Mouse (Mus musculus) embryonic facial prominence, embryonic 14.5 days (tissue): ENCODE measurements around the gene Dyrk1a. TPM values are rescaled to one million over a fixed set of nuclear protein-coding genes. Genes with fewer than 3 reads are reported as not detected.

ENCODE experiments used
- ATAC-seq: fragments of 200-750 bp; cut with Nextera tagmentation; 2 replicates; pipeline ENCODE4 v1.8.0; 2017; ENCODE audit warnings: low read depth, moderate number of reproducible peaks, moderate TSS enrichment
- DNase-seq: peaks from one replicate; pipeline ENCODE4 v3.0.0-alpha.2; 2015; ENCODE audit warnings: low spot score
- H3K27ac ChIP-seq: fragments of 300-500 bp; sonication (generic); replicated peaks from 2 replicates; pipeline ENCODE4 v1.5.1; 2014; ENCODE audit warnings: low read depth, mild to moderate bottlenecking, low read length, moderate library complexity
- H3K27me3 ChIP-seq: fragments of 300-500 bp; sonication (generic); replicated peaks from 2 replicates; pipeline ENCODE4 v1.6.1; 2014; ENCODE audit warnings: low read length; ENCODE audit not compliant: control insufficient read depth, insufficient read depth
- H3K36me3 ChIP-seq: fragments of 300-500 bp; sonication (generic); 2 replicates; pipeline ENCODE4 v1.6.1; 2014; ENCODE audit warnings: low read length, mixed read lengths; ENCODE audit not compliant: control insufficient read depth, insufficient read depth
- H3K4me1 ChIP-seq: fragments of 300-500 bp; sonication (generic); 2 replicates; pipeline ENCODE4 v1.6.1; 2014; ENCODE audit warnings: antibody characterized with exemption, low read length; ENCODE audit not compliant: control insufficient read depth, insufficient read depth
- H3K4me2 ChIP-seq: fragments of 300-500 bp; sonication (generic); 2 replicates; pipeline ENCODE4 v1.6.1; 2014; ENCODE audit warnings: low read depth, mild to moderate bottlenecking, low read length, moderate library complexity, mixed read lengths
- H3K4me3 ChIP-seq: fragments of 300-500 bp; sonication (generic); 2 replicates; pipeline ENCODE4 v1.5.1; 2014; ENCODE audit warnings: low read depth, mild to moderate bottlenecking, low read length
- H3K9ac ChIP-seq: fragments of 300-500 bp; sonication (generic); 2 replicates; pipeline ENCODE4 v1.6.1; 2014; ENCODE audit warnings: low read depth, mild to moderate bottlenecking, low read length, moderate library complexity, mixed read lengths
- H3K9me3 ChIP-seq: fragments of 300-500 bp; sonication (generic); 2 replicates; pipeline ENCODE4 v1.6.1; 2016; ENCODE audit warnings: low read length; ENCODE audit not compliant: control insufficient read depth
- WGBS: fragments of 180-500 bp; shearing (Covaris S2); extraction: QIAGEN DNeasy Blood & Tissue Kit; methylation state at CpG from one replicate; pipeline ENCODE4 v1.1.7; 2014; 5-methylcytosine and 5-hydroxymethylcytosine counted together
- polyA plus RNA-seq: library from polyadenylated mRNA; unstranded; fragments of >200 nt; fragmentation: Nextera tagmentation; extraction: Ambion mirVana; gene quantifications from 2 replicates; pipeline ENCODE4 v1.2.1, GENCODE M21; 2014

The Dyrk1a gene
- polyA plus RNA-seq, 1 experiment from 2014 or later, result 11.2 TPM

GRCm38 (mm10) chr16:94724747-94725211, 155.0 kb downstream of the Dyrk1a start:
- H3K4me1 ChIP-seq, result peaks cover 8% of the 10 kb centered on the region; the same call in 1 of the 2 replicates
- H3K9ac ChIP-seq, result peak overlapping the region; percentile 60
- 3% methylated on average over 13 of the region's 18 CpGs for WGBS
- peak overlapping the region; percentile 49 for H3K4me3 ChIP-seq
- no peaks in the 10 kb centered on the region for H3K27me3 ChIP-seq
- 0 out of 2 replicates have a peak, but pooled peaks cover 5% of the 10 kb centered on the region for H3K9me3 ChIP-seq
- peak overlapping the region; percentile 86 for H3K4me2 ChIP-seq
- no peaks in the 10 kb centered on the region for H3K36me3 ChIP-seq
- ATAC-seq (no peak), DNase-seq (peak; percentile 33)
- H3K27ac ChIP-seq, result peak overlapping the region; percentile 52

DNA sequence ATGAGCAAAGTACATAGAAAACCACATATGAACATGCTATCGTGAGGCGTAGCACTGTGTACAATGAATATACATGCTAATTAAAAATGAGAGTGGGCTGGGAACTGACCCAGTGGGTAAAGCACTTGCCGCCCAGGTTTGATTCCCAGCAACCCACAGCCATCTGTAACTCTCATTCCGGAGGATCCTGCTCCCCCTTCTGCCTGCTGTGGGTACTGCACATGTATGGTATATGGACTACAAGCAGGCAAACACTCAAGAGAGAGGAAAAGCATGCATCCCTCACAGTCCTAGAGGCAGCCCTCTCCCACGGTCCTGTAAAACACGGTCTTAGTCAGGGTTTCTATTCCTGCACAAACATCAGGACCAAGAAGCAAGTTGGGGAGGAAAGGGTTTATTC, 159.4 kb downstream of the Dyrk1a start:
- no peaks in the 10 kb centered on the region for H3K36me3 ChIP-seq
- H3K4me2 ChIP-seq, result no peak overlapping the region
- H3K4me1 ChIP-seq, result peaks cover 8% of the 10 kb centered on the region; the same call in 1 of the 2 replicates
- DNase-seq (no peak), ATAC-seq (no peak)
- H3K9ac ChIP-seq, result no peak overlapping the region
- no peaks in the 10 kb centered on the region for H3K27me3 ChIP-seq
- no peak overlapping the region for H3K4me3 ChIP-seq
- 96% methylated on average over 6 of the region's 6 CpGs for WGBS
- H3K9me3 ChIP-seq, result 0 out of 2 replicates have a peak, but pooled peaks cover 5% of the 10 kb centered on the region
- H3K27ac ChIP-seq, result no peak overlapping the region

- 69% methylated on average over 12 of the region's 12 CpGs for WGBS
- H3K4me1 ChIP-seq, result no peaks in the 10 kb centered on the region
These were observed 161.2 kb downstream of the Dyrk1a start for GRCm38 (mm10) chr16:94731027-94731426.

GRCm38 (mm10) chr16:94735472-94735871, 165.7 kb downstream of the Dyrk1a start:
- ATAC-seq, result no peak
- Histone ChIP-seq H3K4me2 (no peak overlapping the region), H3K36me3 (no peaks in the 10 kb centered on the region), H3K9me3 (no peaks in the 10 kb centered on the region), H3K4me3 (no peak overlapping the region), H3K9ac (no peak overlapping the region), H3K27ac (no peak overlapping the region), H3K27me3 (no peaks in the 10 kb centered on the region), H3K4me1 (no peaks in the 10 kb centered on the region)
- WGBS, result 62% methylated on average over 3 of the region's 3 CpGs
- DNase-seq, result no peak

More at GRCm38 (mm10) chr16:94731027-94731426, 161.2 kb downstream of the Dyrk1a start:
- Histone ChIP-seq H3K4me3 (no peak overlapping the region), H3K36me3 (no peaks in the 10 kb centered on the region), H3K9ac (no peak overlapping the region), H3K4me2 (no peak overlapping the region), H3K27ac (no peak overlapping the region), H3K9me3 (0 out of 2 replicates have a peak, but pooled peaks cover 5% of the 10 kb centered on the region), H3K27me3 (no peaks in the 10 kb centered on the region)
- DNase-seq (no peak), ATAC-seq (no peak)

DNA sequence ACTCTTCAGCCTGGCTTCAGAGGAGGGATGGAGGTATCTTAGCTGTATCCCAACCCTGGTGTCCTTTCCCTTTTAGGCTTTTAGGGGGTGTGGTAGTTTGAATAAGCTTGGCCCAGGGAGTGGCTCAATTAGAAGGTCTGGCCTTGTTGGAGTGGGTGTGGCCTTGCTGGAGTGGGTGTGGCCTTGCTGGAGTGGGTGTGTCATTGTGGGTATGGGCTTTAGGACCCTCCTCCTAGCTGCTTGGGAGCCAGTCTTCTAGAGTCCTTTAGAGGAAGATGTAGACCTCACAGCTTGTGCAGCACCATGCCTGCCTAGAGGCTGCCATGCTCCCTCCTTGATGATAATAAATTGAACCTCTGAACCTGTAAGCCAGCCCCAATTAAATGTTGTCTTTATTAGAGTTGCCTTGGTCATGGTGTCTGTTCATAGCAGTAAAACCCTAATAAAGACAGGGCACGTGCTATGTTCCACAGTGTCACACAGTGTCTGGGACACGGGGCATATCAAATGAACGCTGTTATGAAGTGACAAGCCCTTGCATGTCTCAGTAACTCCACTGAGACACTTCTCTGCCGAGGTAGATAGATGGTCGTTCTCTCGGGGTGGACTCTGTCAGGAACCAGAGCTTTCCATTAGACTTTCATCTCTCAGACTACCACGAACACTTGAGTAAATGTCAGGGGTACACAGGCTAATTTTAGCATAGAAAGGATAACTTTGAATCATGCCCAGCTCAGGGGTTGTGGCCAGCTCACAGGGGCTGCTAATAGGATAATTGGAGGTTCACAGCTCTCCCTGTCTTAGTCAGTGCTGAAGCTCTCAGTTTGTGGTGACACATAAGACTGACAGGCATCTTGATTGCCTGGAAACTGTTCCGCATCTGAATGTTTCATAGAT, 166.9 kb downstream of the Dyrk1a start:
- 72% methylated on average over 8 of the region's 8 CpGs for WGBS
- Histone ChIP-seq H3K27ac (no peak overlapping the region), H3K4me3 (no peak overlapping the region), H3K4me1 (no peaks in the 10 kb centered on the region), H3K4me2 (no peak overlapping the region), H3K9me3 (no peaks in the 10 kb centered on the region), H3K9ac (no peak overlapping the region), H3K27me3 (no peaks in the 10 kb centered on the region), H3K36me3 (no peaks in the 10 kb centered on the region)
- DNase-seq (peak; percentile 30), ATAC-seq (no peak; the same call in 1 of the 2 replicates)

DNA sequence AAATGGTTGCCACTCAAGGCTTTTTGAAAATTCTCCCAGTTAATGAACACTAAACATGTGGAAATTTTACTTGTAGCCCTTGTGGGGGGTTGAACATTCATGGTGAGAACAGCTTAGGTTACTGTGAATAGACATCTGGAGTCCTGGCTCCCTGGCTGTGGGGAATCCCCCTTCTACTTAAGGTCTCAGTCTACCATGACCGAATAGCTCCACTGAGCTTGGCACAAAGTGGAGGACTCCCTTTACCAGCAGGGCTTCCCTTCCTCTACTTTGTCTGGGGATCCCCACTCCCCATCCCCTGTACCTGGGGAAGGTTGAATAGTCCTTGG, 167.5 kb downstream of the Dyrk1a start:
- no peak for DNase-seq
- 71% methylated on average over 1 of the region's 1 CpGs for WGBS
- no peaks in the 10 kb centered on the region for H3K36me3 ChIP-seq

GRCm38 (mm10) chr16:94743853-94744501, 174.2 kb downstream of the Dyrk1a start:
- Histone ChIP-seq H3K9ac (0 out of 2 replicates have a peak overlapping the region, but pooled peaks have one; percentile 10), H3K4me1 (no peaks in the 10 kb centered on the region; the same call in 1 of the 2 replicates), H3K36me3 (no peaks in the 10 kb centered on the region), H3K4me3 (peak overlapping the region; percentile 22; the same call in 1 of the 2 replicates), H3K9me3 (no peaks in the 10 kb centered on the region), H3K27me3 (no peaks in the 10 kb centered on the region), H3K27ac (no peak overlapping the region), H3K4me2 (peak overlapping the region; percentile 41)
- DNase-seq (peak; percentile 84), ATAC-seq (peak; percentile 87)
- 4% methylated on average over 11 of the region's 11 CpGs for WGBS

More for the DNA sequence above, 167.5 kb downstream of the Dyrk1a start:
- Histone ChIP-seq H3K27me3 (no peaks in the 10 kb centered on the region), H3K27ac (no peak overlapping the region), H3K4me1 (no peaks in the 10 kb centered on the region), H3K4me3 (no peak overlapping the region), H3K4me2 (no peak overlapping the region), H3K9me3 (no peaks in the 10 kb centered on the region), H3K9ac (no peak overlapping the region)
- no peak for ATAC-seq

GRCm38 (mm10) chr16:94745016-94745415, 175.2 kb downstream of the Dyrk1a start:
- DNase-seq (no peak), ATAC-seq (no peak)
- no peak overlapping the region for H3K27ac ChIP-seq
- H3K9me3 ChIP-seq, result no peaks in the 10 kb centered on the region
- no peaks in the 10 kb centered on the region for H3K36me3 ChIP-seq
- no peaks in the 10 kb centered on the region; the same call in 1 of the 2 replicates for H3K4me1 ChIP-seq
- no peak overlapping the region for H3K4me2 ChIP-seq
- no peak overlapping the region for H3K4me3 ChIP-seq
- WGBS, result 73% methylated on average over 9 of the region's 9 CpGs
- H3K27me3 ChIP-seq, result no peaks in the 10 kb centered on the region
- H3K9ac ChIP-seq, result no peak overlapping the region
